Mouse (Mus musculus): ENCODE measurements around the gene Gm43064.

- no peak for TF ChIP-seq CTCF (IDR thresholded peaks at IDR 0.05; ENCODE audit: low read depth)
- no peak for TF ChIP-seq EP300 (IDR thresholded peaks at IDR 0.05; ENCODE audit: low read depth)
These were observed 30.3 kb downstream of the Gm43064 start for GRCm38 (mm10) chr3:103839711-103840110.
